Mouse (Mus musculus) heart, embryonic 14.5 days (tissue): Measurements from ENCODE around the gene Tmem202. TPM values are rescaled to one million over a fixed set of nuclear protein-coding genes. Genes with fewer than 3 reads are reported as not detected.

Experiments used
- ATAC-seq: fragments of 200-750 bp; cut with Nextera tagmentation; 2 replicates; pipeline ENCODE4 v1.8.0; 2017; ENCODE audit warnings: low read depth, moderate TSS enrichment; ENCODE audit not compliant: insufficient number of reproducible peaks, insufficient read depth, low FRiP score
- H3K27ac ChIP-seq, 2 experiments: fragments of 200-500 bp in 1 of 2; fragments of 300-500 bp in 1 of 2; sonication (generic) in 1 of 2; replicated peaks in 1 of 2; 2 replicates each; pipeline ENCODE4 v1.5.1; 2012 to 2014; ENCODE audit warnings: low read depth in 2 of 2, low read length in 2 of 2, control low read depth in 1 of 2, mild to moderate bottlenecking in 1 of 2, mixed read lengths in 1 of 2; ENCODE audit not compliant: control insufficient read depth in 1 of 2, insufficient read depth in 1 of 2
- H3K27me3 ChIP-seq: fragments of 300-500 bp; sonication (generic); 2 replicates; pipeline ENCODE4 v1.6.1; 2014; ENCODE audit warnings: mild to moderate bottlenecking, low read length, control low read depth; ENCODE audit not compliant: control insufficient read depth, insufficient read depth
- H3K36me3 ChIP-seq: fragments of 300-500 bp; sonication (generic); 2 replicates; pipeline ENCODE4 v1.6.1; 2014; ENCODE audit warnings: mild to moderate bottlenecking, control low read depth, low read length, mixed read lengths; ENCODE audit not compliant: control insufficient read depth, insufficient read depth
- H3K4me1 ChIP-seq, 2 experiments: fragments of 200-500 bp in 1 of 2; fragments of 300-500 bp in 1 of 2; sonication (generic) in 1 of 2; 2 replicates each; pipeline ENCODE4 v1.6.1; 2012 to 2014; ENCODE audit warnings: low read length in 2 of 2, control low read depth in 1 of 2, mixed read lengths in 1 of 2; ENCODE audit not compliant: control insufficient read depth in 2 of 2, insufficient read depth in 2 of 2
- H3K4me2 ChIP-seq: fragments of 300-500 bp; sonication (generic); 2 replicates; pipeline ENCODE4 v1.6.1; 2014; ENCODE audit warnings: mild to moderate bottlenecking, low read length
- H3K4me3 ChIP-seq, 2 experiments: fragments of 200-500 bp in 1 of 2; fragments of 300-500 bp in 1 of 2; sonication (generic) in 1 of 2; 2 replicates each; pipeline ENCODE4 v1.5.1; 2012 to 2014; ENCODE audit warnings: low read length in 2 of 2, mild to moderate bottlenecking in 2 of 2, control low read depth in 1 of 2, low read depth in 1 of 2, moderate library complexity in 1 of 2; ENCODE audit not compliant: control insufficient read depth in 1 of 2, insufficient read depth in 1 of 2
- H3K9ac ChIP-seq: fragments of 300-500 bp; sonication (generic); 2 replicates; pipeline ENCODE4 v1.6.1; 2014; ENCODE audit warnings: mild to moderate bottlenecking, low read length
- H3K9me3 ChIP-seq: fragments of 300-500 bp; sonication (generic); 2 replicates; pipeline ENCODE4 v1.6.1; 2016; ENCODE audit warnings: low read length, control low read depth; ENCODE audit not compliant: control insufficient read depth
- WGBS: fragments of 180-500 bp; shearing (Covaris S2); extraction: QIAGEN DNeasy Blood & Tissue Kit; methylation state at CpG from one replicate; pipeline ENCODE4 v1.1.7; 2014; 5-methylcytosine and 5-hydroxymethylcytosine counted together
- polyA plus RNA-seq: library from polyadenylated mRNA; unstranded; fragments of >200 nt; fragmentation: Nextera tagmentation; extraction: Ambion mirVana; gene quantifications from 2 replicates; pipeline ENCODE4 v1.2.1, GENCODE M21; 2014

Gene Tmem202
- polyA plus RNA-seq, 1 experiment from 2014 or later, result 0.55 TPM

DNA sequence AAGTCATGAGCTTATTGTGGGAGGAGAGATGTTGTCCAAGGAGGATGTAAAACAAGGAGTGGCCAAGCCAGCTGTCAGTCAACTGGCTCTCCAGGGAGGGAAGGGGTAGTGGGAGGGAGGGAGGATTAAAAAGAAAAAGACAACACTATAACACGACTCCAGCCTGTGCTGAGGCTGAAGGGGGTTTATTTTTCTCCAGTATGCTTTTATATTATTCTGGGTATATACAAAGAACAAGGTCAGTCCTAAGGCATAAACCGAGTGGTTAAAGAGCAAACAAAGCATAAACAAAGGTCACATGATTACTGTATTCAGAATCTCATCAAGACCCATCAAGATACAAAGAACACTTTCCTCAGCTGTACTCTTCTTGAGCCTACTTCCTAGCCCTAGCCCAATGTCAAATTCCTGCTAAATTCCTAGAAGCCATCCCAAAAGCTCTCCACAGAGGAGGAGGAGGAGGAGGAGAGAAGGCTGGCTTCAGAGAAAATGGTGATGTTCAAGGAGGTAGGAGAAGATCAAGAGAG is 9.4 kb upstream of the Tmem202 start:
- no peak overlapping the region for H3K27ac ChIP-seq

GRCm38 (mm10) chr9:59547869-59548268 is 8.2 kb upstream of the Tmem202 start:
- Histone ChIP-seq H3K4me2 (no peak overlapping the region), H3K4me1 (peaks cover 5 to 24% of the 10 kb centered on the region in 2 experiments; a peak in 3 of 4 replicates), H3K36me3 (peaks cover 4% of the 10 kb centered on the region; the same call in 1 of the 2 replicates), H3K9ac (no peak overlapping the region), H3K27ac (no peak overlapping the region), H3K9me3 (no peaks in the 10 kb centered on the region), H3K27me3 (no peaks in the 10 kb centered on the region), H3K4me3 (no peak overlapping the region)
- 88% methylated on average over 1 of the region's 1 CpGs for WGBS
- no peak for ATAC-seq

More for the DNA sequence above, 9.4 kb upstream of the Tmem202 start:
- H3K4me1 ChIP-seq, result peaks cover 9 to 24% of the 10 kb centered on the region in 2 experiments; a peak in 3 of 4 replicates
- 51% methylated on average over 2 of the region's 2 CpGs for WGBS
- no peak for ATAC-seq
- H3K4me2 ChIP-seq, result no peak overlapping the region
- H3K36me3 ChIP-seq, result peaks cover 8% of the 10 kb centered on the region
- no peak overlapping the region for H3K9ac ChIP-seq
- H3K4me3 ChIP-seq, result no peak overlapping the region
- H3K9me3 ChIP-seq, result no peaks in the 10 kb centered on the region
- H3K27me3 ChIP-seq, result no peaks in the 10 kb centered on the region

DNA sequence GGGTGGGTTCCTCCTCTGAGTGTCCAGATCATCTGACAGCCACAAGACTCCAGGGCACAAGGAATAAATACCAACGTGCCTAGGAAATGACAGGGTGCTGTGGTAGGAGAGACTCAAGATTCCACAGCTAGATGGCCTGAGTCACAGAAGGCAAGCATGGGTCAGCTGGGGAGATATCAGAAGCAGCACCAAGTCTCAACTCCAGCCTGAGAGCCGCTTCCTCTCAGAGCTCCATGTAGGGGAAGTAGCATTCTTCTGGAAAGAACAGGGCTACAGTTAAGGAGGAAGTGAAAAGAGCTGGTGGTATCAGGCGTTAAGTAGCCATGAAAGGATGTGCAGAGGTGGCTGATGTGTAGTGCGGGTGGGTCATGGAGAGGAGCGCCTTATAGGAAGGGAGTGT is 5.1 kb upstream of the Tmem202 start:
- Histone ChIP-seq H3K27ac (no peak overlapping the region), H3K9ac (no peak overlapping the region), H3K9me3 (no peaks in the 10 kb centered on the region), H3K4me2 (no peak overlapping the region), H3K27me3 (no peaks in the 10 kb centered on the region), H3K4me3 (no peak overlapping the region), H3K36me3 (peaks cover 4% of the 10 kb centered on the region; the same call in 1 of the 2 replicates), H3K4me1 (peaks cover 8 to 26% of the 10 kb centered on the region in 2 experiments)
- no peak for ATAC-seq
- 44% methylated on average over 5 of the region's 5 CpGs for WGBS

- H3K27ac ChIP-seq, result no peak overlapping the region
- no peaks in the 10 kb centered on the region for H3K9me3 ChIP-seq
- no peaks in the 10 kb centered on the region for H3K27me3 ChIP-seq
- H3K4me1 ChIP-seq, result peaks cover 8 to 31% of the 10 kb centered on the region in 2 experiments
- ATAC-seq, result no peak
- H3K36me3 ChIP-seq, result peaks cover 4% of the 10 kb centered on the region; the same call in 1 of the 2 replicates
- 0 out of 2 replicates have a peak overlapping the region, but pooled peaks have one; percentile 12 for H3K9ac ChIP-seq
- no peak overlapping the region for H3K4me2 ChIP-seq
- no peak overlapping the region for H3K4me3 ChIP-seq
Measured at GRCm38 (mm10) chr9:59542766-59543324, 3.2 kb upstream of the Tmem202 start.

DNA sequence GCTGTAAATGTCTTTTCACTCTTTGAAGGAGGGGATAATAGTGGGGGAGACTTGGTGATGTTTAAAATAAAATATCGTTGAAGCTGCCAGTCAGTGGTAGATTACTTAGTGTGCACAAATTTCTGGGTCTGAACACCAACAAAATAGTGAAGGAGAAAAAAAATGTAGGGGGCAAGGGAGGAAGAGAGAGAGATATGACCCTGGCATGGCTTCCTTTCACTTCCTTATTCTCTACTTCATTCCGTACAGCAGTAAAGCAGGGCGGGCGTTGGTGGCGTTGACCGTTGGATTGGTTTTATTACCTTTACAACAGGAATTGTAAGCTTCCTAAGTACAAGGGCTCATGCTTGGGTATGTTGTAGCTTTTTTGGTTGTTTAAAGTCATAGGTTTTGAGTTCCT is 2.0 kb upstream of the Tmem202 start:
- 87% methylated on average over 6 of the region's 6 CpGs for WGBS

DNA sequence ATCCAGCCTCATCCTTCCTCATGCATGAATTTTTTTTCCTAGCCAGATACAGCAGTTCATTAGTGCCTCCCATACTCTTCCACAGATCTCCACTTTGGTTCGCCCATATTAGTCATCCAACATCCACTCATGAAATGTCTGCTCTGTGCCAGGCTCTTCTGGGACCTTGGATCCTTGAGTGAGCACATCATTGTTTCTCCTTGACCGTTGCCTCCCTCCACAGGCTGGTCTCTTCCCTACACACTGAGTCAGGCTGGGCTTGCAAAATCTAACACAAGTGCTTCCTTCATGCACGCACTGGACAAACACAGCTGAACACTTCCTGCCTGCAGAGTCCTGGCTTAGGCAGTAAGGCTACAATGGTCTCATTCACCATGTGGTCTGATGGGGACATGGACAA is 2.0 kb downstream of the Tmem202 start:
- Histone ChIP-seq H3K4me1 (peaks cover 7 to 22% of the 10 kb centered on the region in 2 experiments), H3K9me3 (no peaks in the 10 kb centered on the region), H3K9ac (no peak overlapping the region), H3K4me3 (no peak overlapping the region), H3K4me2 (no peak overlapping the region), H3K36me3 (no peaks in the 10 kb centered on the region), H3K27ac (no peak overlapping the region), H3K27me3 (no peaks in the 10 kb centered on the region)
- WGBS, result 66% methylated on average over 3 of the region's 3 CpGs
- no peak for ATAC-seq

More for the DNA sequence above, 2.0 kb upstream of the Tmem202 start:
- H3K9me3 ChIP-seq, result no peaks in the 10 kb centered on the region
- no peak for ATAC-seq
- no peaks in the 10 kb centered on the region for H3K27me3 ChIP-seq
- H3K36me3 ChIP-seq, result peaks cover 1% of the 10 kb centered on the region; the same call in 1 of the 2 replicates
- H3K4me1 ChIP-seq, result peaks cover 8 to 31% of the 10 kb centered on the region in 2 experiments
- no peak overlapping the region for H3K4me3 ChIP-seq
- no peak overlapping the region for H3K9ac ChIP-seq
- H3K27ac ChIP-seq, result no peak overlapping the region
- H3K4me2 ChIP-seq, result no peak overlapping the region; the same call in 1 of the 2 replicates

DNA sequence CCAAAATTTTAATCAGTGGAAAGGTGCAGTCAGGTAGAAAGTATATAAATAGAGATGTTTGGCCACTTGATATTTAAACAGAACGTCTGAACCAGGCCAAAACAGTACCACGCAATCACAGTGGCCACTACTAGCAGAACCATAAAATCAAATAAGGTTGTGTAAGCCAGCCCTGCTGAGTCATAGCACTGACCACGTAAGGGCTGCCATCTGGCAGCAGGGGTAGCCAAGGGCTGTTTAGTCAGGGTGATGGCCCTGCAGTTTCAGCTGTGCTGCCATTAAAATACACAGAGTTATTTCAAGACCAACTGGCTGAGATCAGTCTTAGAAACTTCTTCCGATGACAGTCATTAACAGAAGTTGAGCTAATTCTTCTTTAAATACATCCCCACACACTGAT is 5.8 kb downstream of the Tmem202 start:
- H3K27me3 ChIP-seq, result no peaks in the 10 kb centered on the region
- H3K4me3 ChIP-seq, result no peak overlapping the region
- no peak overlapping the region for H3K4me2 ChIP-seq
- no peak for ATAC-seq
- H3K36me3 ChIP-seq, result no peaks in the 10 kb centered on the region
- WGBS, result 84% methylated on average over 4 of the region's 4 CpGs
- no peak overlapping the region for H3K27ac ChIP-seq
- H3K4me1 ChIP-seq, result peaks cover 0 to 2% of the 10 kb centered on the region in 2 experiments; a peak in 1 of 4 replicates
- no peak overlapping the region for H3K9ac ChIP-seq
- H3K9me3 ChIP-seq, result no peaks in the 10 kb centered on the region

DNA sequence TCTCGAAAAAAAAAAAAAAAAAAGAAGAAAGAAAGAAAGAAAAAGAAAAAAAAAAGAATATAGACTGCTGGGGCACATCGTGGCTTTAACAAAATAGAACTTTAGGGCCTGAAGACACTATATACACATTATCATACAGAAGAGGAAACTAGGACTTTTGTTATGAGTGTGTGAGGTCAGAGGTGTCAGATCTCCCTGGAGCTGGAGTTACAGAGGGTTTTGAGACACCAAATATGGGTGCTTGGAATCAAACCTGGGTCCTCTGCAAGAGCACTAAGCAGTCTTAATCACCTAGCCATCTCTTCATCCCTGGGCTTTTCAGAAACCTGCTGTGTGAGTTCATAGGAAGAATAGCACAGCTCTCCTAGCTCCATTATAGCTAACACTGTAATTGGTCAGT is 6.2 kb downstream of the Tmem202 start:
- WGBS, result 70% methylated on average over 2 of the region's 2 CpGs
- H3K4me1 ChIP-seq, result no peaks in the 10 kb centered on the region
- ATAC-seq, result no peak
- H3K9me3 ChIP-seq, result no peaks in the 10 kb centered on the region
- H3K27me3 ChIP-seq, result no peaks in the 10 kb centered on the region
- no peaks in the 10 kb centered on the region for H3K36me3 ChIP-seq
- H3K27ac ChIP-seq, result no peak overlapping the region
- H3K4me2 ChIP-seq, result no peak overlapping the region
- H3K9ac ChIP-seq, result no peak overlapping the region
- no peak overlapping the region for H3K4me3 ChIP-seq
